Mouse (Mus musculus) heart, postnatal 25 days (tissue): Measurements from ENCODE around the gene Disp1. TPM values are rescaled to one million over a fixed set of nuclear protein-coding genes. Genes with fewer than 3 reads are reported as not detected.
A peak's percentile ranks its signal among the peaks of the same experiment; 100 is the strongest.

Source experiments
- DNase-seq: peaks from one replicate; pipeline ENCODE4 v3.0.0; 2022; ENCODE audit warnings: low spot score
- intact Hi-C: fragments of 180-260 bp; cut with DNase I; formaldehyde crosslinking; loops from one replicate; pipeline ENCODE4 v1.15.1; 2025
- total RNA-seq, 2 experiments: library from RNA; stranded (reverse); gene quantifications; 2 replicates each; pipeline ENCODE4 v1.2.3; 2021

The Disp1 gene
- total RNA-seq = 1 to 10 TPM; 6.6 to 6.8 TPM

DNA sequence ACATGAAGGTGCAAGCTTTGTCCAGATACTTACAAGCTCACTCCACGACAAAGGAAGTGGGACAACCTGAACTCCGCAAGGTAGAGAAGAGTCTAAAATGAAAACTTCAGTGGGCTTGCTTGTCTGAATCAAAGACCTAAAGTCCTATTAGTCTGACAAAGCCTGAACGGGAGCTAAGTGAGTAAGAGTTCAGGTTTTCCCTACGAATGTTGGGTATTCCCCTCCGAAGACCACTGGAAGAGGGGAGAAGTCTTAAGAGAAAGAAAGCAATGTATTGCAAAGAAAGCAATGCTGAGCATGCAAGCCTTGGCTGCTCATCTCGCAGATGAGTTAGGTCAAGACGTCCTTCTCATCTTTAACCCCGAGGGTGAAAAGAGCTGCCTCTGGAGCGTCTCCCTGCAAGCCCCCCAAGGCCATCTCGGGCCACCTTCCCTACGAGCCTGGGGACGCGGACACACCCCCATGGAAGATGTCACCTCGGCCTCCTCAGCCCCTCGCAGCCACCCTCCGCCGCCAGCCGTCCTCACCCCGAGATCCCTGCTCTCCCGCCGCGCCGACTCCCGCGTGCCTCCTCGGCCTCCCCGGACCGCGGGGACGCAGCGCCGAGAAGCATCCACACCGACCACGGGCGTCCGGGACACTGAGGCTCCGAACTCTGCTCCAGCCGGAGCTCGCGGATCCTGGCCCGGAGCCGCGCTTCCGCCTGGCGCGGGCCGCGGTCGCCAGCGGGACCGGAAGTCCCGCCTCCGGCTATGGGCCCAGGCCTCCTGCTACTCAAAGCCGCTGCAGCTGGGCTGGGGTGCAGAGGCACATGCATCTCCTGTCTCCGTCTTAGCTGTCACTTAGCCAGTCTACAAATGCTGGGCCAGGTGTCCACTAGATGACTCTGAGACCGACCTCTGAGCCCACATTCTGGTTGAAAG, at the start of gene Disp1:
TSS of gene Disp1 (minus strand) at position 727 of the 923 bp plus-strand sequence.
- intact Hi-C loops = loop anchor here (5.0 kb wide), 1 partner anchor 69 kb away; no protein-coding TSS in a partner anchor
- peak; percentile 57 for DNase-seq

DNA sequence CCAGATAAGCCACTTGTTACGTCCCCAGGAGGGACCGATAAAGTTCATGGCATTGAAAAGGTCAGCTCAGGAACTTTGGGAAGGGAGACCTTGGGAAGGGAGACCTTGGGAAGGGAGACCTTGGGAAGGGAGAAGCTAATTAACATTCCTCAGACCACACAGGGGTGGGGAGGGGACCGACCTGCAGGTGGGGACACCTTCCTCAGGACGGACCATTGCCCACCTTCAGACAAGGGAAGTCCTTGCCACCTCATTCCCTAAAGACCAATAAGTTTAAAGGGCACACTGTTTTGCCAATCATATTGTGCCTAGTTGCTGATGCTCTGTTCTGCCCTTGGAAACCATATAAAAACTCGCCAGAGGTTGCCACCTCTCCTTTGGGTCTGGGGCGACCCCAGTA, 46.3 kb upstream of the Disp1 start:
- intact Hi-C loops = no loop called here
- no peak for DNase-seq

DNA sequence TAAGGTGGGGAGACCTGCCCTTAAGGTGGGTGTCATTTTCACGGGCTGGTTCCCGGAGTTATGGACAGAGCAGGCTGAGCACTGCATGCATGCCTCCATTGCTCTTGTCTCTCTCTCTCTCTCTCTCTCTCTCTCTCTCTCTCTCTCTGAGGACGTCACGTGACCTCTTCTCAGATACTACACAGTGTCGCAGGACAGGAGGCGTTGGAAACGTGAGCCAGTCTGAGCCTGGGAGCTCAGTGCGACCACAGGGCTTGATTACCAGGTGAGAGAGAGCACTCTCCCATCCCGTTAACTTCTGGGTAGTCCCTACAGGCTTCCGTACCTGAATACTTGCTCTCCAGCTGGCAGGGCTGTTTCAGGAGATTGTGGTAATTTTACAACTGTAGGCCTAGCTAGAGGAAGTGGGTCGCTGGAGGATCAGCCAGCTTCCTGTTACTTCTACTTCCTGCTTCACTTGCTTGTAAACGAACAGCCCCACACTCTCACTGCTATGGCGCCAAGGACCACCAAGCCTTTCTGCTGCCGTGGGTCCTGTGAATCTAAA, 44.7 kb upstream of the Disp1 start:
- intact Hi-C loops = no loop called here
- DNase-seq = no peak

DNA sequence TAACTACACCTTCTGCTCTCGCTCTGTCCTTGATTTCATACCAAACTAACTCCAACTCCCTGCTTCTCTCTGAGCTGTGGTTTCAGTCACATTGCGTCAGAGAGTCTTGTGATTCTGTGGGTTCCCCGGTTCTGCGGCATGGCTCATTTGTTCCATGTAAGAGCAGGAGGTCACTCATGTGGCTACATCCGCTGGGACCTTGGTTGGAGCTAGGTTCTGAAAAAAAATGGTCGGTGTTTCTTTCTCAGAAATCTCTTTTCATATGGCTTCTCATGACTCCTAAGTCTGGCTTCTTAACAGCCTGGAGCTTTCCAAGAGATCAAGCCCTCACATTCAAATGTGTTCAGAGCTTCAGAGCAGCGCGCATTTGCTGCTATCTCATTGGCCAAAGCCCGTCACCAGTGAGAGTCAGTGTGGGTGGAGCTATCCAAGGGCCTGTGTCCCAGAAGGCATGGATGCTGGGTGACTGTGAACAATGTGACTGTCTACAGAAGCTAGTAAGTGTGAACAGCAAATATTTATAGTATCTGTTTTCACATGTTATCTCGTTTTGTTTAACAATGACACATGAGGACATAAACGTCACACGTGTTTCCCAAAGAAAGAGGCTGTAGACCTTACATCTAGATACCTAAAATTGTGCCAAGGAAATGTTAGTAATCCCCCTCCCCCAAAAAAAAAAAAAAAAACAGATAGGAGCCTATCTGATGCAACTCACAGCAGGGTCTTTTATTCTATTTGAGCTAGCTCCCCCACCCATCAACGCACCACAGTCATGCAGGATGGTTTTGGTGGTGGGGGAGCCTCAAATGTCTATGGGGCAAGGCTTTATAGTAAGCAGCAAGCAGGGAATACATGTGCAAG, 43.1 kb upstream of the Disp1 start:
- no peak for DNase-seq

DNA sequence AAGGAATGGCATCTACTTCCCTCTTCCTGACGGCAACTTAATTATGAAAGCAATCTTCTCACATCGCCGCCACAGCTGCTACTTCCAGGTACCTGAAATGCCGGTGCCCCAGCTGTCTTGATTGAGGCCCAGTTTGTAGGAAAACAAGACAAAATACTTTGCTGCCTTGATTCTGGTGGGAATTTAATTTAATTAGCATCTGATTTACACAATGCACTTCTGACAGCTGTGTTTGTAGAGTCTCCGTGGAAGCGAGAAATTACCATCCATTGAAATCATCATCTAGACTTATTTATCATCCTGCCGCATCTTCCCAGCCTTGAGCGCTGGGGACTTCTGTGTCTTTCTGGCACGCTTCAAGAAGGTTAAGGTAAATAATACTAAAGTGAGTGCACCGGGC, 31.3 kb upstream of the Disp1 start:
- intact Hi-C loops = no loop called here
- DNase-seq = no peak

More for the DNA sequence above, 43.1 kb upstream of the Disp1 start:
- intact Hi-C loops = no loop called here

DNA sequence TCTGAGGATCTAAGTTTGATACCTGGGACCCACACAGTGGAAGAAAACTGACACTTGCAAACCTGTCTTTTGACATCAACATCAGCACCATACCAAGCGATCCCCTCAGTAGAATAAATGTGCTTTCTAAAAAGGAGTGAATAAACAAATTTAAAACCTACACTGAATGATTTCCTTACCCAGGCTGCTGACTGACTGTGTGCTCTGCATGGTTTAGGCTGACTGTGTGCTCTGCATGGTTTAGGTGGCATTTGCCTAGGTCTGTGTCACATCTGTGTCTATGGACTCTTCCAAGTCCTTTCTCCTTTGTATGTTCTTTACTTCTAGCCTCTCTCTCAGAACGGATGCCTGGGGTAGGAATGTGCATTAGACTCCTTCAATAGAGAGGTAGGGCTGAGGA, 30.5 kb upstream of the Disp1 start:
- DNase-seq = no peak
- intact Hi-C loops = no loop called here

DNA sequence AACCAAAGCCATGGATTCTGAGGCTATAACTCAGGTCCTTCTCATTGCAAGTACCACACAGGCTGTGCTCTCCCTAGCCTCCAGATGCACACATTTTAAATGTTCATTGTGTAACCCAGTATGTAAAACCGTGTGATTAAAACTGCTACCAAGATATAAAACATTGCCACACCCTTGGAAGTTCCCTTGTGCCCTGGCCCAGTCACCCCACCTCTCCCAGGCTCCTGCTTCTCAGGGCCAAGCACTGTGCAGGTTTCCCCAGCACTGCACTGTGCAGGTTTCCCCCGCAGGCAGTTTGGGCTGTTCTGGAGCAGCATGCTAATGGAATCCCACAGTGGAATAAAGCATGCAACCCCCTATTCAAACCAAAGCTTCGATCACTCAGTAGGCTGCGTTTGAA, 29.3 kb upstream of the Disp1 start:
- intact Hi-C loops = no loop called here
- DNase-seq = no peak

DNA sequence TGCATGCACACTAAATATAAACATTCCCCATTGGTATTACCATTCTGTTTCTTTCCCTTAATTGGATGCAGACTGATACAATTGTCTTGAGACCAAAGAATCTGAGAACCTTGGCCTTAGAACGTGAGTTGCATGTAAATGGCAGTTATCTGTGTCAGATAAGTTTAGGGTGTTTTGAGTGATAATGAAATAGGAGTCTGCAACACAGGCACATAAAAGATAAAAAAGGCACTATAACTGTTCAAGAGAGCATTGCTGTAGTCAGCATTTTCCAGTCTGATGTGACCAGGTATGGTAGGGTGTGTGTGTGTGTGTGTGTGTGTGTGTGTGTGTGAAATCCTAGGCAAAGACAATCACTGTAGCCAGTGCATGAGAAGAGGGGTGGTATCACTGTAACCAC, 26.8 kb upstream of the Disp1 start:
- no peak for DNase-seq
- intact Hi-C loops = no loop called here

DNA sequence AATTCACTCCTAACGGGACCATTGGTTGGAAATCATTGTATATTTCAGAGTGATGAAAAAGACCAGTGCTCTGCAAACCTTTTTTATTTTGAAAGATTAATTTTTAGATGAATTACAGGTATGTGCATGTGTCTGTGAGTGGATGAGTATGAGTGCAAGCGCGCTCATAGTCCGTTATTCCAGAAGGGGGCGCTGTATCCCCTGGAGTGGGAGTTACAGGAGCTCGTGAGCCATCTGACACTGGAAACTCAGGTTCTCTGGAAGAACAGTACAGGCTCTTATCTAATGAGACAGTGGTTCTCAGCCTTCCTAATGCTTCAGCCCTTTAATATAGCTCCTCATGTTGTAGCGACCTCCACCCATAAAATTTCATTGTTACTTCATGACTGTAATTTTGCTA, 22.0 kb upstream of the Disp1 start:
- no peak for DNase-seq
- intact Hi-C loops = no loop called here

DNA sequence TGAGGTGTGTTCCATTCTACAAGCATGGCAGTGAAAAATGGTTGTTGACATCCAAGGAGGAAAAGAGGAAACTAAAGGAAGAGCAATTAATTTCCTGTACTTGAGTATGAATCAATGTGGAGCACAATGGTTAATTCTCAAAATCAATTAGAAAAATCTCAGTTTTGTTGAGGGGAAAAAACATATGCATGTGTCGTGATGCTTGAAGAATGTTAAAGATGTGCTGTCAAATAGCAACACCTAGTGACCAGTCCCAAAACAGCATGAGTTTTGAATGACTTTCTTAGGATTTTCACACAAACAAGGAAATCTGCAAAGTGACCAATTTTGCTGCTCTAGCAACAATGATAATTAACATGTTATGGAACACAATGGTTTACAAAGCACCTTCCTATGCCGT, 16.6 kb upstream of the Disp1 start:
- intact Hi-C loops = loop anchor here (2.0 to 5.0 kb wide), 2 partner anchors 35 to 686 kb away; no protein-coding TSS in a partner anchor
- DNase-seq = no peak

DNA sequence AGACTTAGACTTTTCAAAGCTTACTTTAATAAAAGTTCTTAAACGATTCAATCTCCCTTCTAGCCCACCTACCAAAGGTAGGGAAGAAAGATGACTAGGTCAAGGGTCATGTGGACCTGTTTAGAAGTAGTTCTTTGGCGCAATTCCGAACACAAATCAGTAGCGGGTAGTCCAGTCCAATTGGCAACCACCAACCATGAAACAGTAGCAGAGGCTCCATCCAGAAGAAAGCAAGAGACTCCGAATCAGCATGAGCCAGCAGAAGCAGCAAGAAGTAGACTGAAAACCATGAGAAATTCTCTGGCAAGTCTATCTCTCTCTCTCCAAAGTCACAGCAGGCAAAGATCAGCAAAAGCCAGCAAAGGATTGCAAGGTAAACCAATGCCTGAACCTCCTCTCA, 15.1 kb upstream of the Disp1 start:
- intact Hi-C loops = loop anchor here (5.0 kb wide), 1 partner anchor 684 kb away; no protein-coding TSS in a partner anchor
- no peak for DNase-seq

DNA sequence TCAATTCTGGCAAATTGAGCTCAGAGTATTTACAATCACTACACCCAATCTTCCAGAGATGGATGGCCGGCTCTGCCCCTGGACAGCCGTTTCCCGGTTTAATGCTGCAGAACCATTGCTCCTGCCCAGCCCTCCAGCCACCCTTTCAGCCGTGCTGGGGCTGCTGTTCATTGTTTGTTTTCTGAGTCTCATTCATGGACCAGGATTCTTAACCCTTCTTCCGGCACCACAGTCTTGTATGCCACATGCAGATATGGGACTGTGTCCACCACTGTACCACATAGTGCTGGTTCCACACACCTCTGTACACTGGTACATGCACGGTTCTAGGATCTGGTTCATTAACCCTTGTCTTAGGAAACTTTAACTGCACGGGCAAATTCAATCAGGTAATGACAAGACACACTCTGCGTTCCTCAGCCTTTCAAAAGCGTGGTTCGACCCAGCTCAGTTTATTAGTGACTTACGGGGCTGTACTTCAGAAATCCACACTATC, 12.4 kb upstream of the Disp1 start:
- DNase-seq = no peak
- intact Hi-C loops = no loop called here

DNA sequence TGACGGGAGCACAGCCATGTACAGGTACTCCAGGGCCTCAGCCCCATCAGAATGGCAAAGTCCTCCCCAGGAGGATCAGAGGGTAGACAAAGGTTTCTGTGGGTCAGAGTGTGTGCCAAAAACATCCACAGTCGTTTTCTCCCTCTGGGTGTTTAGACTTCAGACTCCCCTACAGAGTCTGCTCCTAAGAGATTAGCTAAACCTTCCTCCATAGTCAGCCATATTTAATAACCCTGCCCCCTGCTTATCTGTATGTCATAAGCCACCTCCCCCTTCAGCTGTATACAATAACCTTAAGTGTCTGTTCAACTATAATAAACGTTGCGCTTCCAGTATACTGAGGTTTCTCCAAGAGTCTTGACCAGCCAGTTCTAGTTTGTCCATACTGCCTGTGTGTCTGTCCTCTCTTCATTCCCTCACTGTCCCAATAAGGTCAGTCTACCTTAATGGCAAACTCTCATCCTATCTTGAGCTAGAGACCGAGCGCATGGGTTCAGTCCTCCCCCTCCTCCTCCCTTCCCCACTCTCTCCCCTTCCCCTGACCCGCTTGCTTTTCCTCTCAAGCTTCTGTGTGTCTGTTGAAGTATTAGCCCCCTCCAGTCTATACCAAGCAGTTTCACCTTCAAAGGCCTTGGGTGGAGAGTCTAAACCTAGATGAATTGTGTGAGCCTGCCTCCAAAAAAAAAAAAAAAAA, 11.8 kb upstream of the Disp1 start:
- no peak for DNase-seq
- intact Hi-C loops = no loop called here

DNA sequence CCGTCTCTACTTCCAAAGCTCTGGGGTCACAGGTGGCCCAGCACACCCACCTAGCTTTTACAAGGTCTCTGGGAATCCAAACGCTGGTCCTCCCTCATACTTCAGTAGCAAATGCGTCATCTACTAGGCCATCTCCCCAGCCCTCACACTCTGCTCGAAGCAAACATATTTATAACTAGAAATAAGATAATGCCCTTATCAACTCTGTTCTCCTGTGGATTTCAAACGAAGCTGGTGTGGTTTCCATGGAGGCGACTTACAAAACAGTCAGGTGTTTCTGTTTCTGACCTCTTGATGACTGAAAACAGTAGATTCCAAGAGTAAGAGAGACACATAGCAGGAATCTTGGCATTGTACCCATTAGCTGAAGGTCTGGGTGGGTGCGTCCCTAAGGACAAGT, 6.1 kb upstream of the Disp1 start:
- no peak for DNase-seq
- intact Hi-C loops = no loop called here

DNA sequence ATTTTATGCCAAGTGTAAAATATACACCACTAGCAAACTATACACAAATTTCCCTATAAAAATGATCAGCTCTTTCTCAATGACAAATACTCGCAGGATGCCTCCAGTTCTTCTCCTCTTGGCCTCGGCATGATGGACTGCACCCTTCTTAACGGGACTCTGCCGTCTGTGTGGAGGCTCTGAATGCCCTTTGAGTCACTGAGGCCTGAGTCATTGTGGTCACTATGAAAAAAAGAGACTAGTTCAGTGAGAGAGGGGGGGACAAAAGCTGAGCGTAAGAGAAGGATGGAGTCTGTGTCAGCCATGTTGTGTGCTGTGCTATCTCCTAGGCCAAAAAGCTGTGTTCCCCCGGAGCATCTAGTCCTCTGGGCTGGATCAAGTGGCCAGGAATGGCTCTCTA, 2.3 kb downstream of the Disp1 start:
- intact Hi-C loops = no loop called here
- DNase-seq = no peak

DNA sequence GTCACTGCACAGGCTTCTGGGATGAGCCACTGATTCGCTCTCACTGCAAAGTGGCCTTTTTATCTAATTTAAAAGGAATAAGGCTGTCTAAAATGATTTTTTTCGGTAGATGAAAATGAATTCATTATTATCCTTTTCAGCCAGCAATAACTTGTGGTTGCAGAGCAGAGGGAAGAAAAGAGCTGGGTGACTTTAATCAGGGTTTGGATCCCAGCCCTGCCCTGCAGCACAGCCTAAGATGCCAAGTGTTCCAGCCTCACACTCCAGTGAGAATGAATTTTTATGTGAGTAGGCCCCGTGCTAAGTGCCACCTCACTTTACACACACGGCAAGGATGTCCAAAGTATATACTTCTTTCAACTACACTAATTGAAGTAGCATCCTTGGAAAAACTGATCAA, 4.6 kb downstream of the Disp1 start:
- intact Hi-C loops = no loop called here

DNA sequence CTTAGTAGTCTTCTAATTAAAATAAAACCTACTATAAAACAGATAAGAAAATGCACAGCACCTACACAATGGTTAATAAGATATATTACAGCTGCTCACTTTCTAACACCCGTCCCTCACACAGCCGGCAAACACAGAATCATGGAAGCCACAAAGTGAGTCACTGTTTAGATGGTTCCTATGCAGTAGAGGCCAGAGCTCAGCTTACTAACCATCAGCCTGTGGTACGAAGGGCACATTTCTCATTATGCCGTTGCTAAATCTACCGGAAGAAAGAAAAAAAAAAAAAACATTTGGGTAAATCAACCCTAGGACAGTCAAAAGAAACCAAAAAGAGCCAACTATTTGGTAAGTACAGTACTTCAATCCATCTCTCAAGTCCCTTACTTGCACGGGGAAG, 5.6 kb downstream of the Disp1 start:
- intact Hi-C loops = no loop called here
- DNase-seq = no peak

More for the DNA sequence above, 4.6 kb downstream of the Disp1 start:
- DNase-seq = no peak

DNA sequence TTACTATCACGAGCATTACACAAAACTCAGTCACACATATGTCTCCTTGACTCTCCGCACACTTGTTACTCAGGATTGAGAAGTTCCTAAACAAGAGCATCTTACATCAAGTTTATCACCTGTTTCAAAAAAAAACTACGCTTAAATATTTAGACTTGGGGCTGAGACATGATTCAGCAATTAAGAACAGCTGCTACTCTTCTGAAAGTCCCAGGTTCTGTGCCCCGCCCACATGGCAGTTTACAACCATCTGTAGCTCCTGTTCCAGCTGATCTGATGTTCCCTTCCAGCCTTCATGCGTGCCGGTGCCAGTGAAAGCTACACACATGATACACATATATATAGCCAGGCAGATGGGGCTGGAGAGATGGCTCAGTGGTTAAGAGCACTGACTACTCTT, 7.5 kb downstream of the Disp1 start:
- intact Hi-C loops = no loop called here
- no peak for DNase-seq

DNA sequence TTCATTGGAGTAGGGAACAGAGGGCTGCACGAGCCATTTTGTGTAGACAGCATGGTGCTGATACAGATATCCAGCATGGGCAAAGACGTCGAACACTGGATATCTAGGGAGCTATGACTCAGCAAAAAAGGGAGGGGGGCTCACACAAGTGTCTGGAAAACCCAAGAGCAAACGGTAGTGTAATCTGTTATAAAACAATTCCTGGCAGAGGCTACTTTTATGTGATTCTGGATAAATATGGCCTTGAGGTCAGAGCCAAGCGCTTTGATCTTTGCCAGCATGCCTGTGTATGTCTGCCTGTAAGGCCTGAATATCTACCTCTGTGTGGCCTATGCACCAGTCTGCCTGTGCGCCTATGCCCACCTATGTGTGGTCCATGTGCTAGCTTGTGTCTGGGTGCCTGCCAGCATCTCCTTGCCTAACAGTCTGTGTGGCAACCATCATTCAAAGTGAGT, 8.5 kb downstream of the Disp1 start:
- no peak for DNase-seq
- intact Hi-C loops = no loop called here

DNA sequence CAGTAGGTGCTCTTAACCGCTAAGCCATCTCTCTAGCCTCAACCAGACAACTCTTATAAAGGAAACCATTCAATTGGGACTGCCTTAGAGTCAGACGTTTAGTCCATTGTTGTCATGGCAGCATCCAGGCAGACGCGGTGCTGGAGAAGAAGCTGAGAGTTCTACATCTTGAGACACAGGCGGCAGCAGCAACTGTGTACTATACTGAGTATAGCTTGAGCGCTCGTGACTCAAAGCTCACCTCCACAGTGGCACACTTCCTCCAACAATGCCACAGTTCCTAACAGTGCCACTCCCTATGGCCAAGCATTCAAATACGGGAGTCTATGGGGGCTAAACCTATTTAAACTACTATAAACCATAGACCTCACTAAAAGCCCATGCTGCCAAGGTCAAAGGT, 11.2 kb downstream of the Disp1 start:
- DNase-seq = no peak
- intact Hi-C loops = no loop called here
